Mouse (Mus musculus) C2C12 (cell line): ENCODE measurements at regions not wholly inside any gene's neighbourhood (a gene's known extent, or its start where the extent isn't known, plus 50 kb on each side); places are given as distances from the start of the nearest gene placed in this dataset.

ENCODE experiments used
- CEBPB ChIP-seq: IDR thresholded peaks from one replicate; pipeline ENCODE4 v1.6.1; 2011; ENCODE audit warnings: low read depth, mild to moderate bottlenecking, control low read depth, moderate library complexity
- CTCF ChIP-seq: IDR thresholded peaks from one replicate; pipeline ENCODE4 v1.5.1; 2011; ENCODE audit not compliant: control insufficient read depth, insufficient read depth, insufficient read length
- FOSL1 ChIP-seq: IDR thresholded peaks from one replicate; pipeline ENCODE4 v1.8.0; 2011; ENCODE audit warnings: mild to moderate bottlenecking, low read length; ENCODE audit not compliant: poor library complexity, insufficient read depth, severe bottlenecking
- MAX ChIP-seq: IDR thresholded peaks from one replicate; pipeline ENCODE4 v1.6.1; 2011; ENCODE audit warnings: mild to moderate bottlenecking, control low read depth
- MYOD1 ChIP-seq: IDR thresholded peaks from one replicate; pipeline ENCODE4 v1.6.1; 2011; ENCODE audit warnings: low read depth; ENCODE audit not compliant: control insufficient read depth, insufficient read length
- MYOG ChIP-seq: IDR thresholded peaks from one replicate; pipeline ENCODE4 v1.6.1; 2011; ENCODE audit not compliant: control insufficient read depth, insufficient read length; ENCODE audit errors: extremely low read depth
- USF1 ChIP-seq: IDR thresholded peaks from one replicate; pipeline ENCODE4 v1.6.1; 2011; ENCODE audit warnings: low read depth, mild to moderate bottlenecking, control low read depth, moderate library complexity

DNA sequence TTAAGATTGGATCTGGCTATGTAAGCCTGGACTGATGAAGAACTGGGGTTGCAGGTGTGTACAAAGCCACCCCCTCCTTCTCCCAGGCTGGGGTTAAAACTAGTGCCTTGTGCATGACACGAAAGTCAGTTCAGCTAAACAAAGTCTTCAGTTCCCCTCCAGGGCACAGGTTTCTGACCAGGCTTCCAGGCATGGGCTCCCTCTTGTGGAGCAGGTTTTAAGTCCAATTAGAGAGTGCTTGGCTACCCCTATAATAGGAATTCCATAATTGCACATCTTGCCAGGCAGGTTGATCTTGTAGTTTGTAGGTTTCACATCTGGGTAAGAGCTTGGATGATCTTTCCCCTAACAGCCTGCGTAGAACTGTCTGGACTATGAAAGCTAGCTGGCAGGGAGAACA is 285.2 kb upstream of the Npvf start:
- TF ChIP-seq CTCF (no peak), CEBPB (no peak), FOSL1 (no peak), MYOD1 (no peak), USF1 (no peak), MAX (no peak), MYOG (no peak)
